Mouse (Mus musculus): ENCODE measurements around the gene Gm884.

GRCm38 (mm10) chr11:103661863-103662262, 40.9 kb upstream of the Gm884 start:
- TF ChIP-seq CTCF (IDR thresholded peaks at IDR 0.05; ENCODE audit: insufficient read depth, low read length): no peak
- TF ChIP-seq POLR2A (IDR thresholded peaks at IDR 0.05; ENCODE audit: borderline replicate concordance, extremely low read depth, low read depth, low read length): no peak

All from lung, adult 2 months (tissue).